Mouse (Mus musculus): ENCODE results near the gene Mybpc3. TPM values are rescaled to one million over a fixed set of nuclear protein-coding genes. Genes with fewer than 3 reads are reported as not detected.

Gene Mybpc3
- not detected for polyA plus RNA-seq (2014; fragmentation: Illumina TruSeq; extraction: RNeasy Lipid Tissue Mini Kit (QIAGEN cat#74804); ENCODE audit: low read depth, low replicate concordance)

DNA sequence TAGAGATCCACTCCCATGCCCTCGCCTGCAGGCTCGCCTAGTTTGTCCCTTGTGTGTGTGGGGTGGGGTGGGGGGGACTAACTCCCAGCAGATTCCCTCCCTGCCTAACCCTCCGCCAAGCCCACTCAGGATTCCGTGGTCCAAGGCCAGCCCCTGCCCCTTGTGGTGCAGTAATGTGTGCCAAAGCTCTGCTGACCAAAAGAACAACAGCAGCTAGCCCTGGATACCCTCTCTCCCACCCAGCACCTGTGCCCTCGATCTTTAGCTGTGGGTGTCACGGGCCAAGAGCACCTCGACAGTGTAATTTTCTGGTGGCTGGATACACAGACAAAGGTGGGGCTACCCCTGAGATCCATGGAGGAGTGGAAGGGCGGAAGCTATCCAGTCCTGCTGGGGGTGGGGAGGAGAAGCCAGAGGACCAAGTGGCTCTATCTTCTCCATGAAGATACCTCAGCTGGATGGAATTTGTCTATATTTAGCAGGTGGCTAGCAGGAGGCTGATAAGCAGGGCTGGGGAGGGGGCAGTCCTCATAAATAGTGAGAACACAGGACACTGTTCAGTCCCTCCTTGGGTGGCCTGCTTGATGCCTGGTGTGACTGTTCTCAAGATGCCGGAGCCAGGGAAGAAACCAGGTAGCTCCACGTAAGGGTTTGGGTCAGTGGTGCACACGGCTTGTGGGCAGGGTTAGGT is at the start of gene Mybpc3:
Mybpc3 (plus strand) TSS at position 560 of the 691 bp plus-strand sequence.

GRCm38 (mm10) chr2:91070076-91070800 is 47.7 kb upstream of the Mybpc3 start, which contains the start of gene Slc39a13:
Gene Slc39a13, minus strand, starts transcription at chr2:91070417.

GRCm38 (mm10) chr2:91081775-91082695 is 35.9 kb upstream of the Mybpc3 start, which contains the start of gene Spi1:
Gene Spi1, plus strand, starts transcription at chr2:91082390.

GRCm38 (mm10) chr2:91183711-91184405 is 65.9 kb downstream of the Mybpc3 start, which contains the start of gene Madd:
Gene Madd, minus strand, starts transcription at chr2:91183837.

Other genes starting within 250 kb of the Mybpc3 start
- not detected for gene C1qtnf4, start 232.3 kb upstream of the Mybpc3 start, polyA plus RNA-seq (2014; fragmentation: Illumina TruSeq; extraction: RNeasy Lipid Tissue Mini Kit (QIAGEN cat#74804); ENCODE audit: low read depth, low replicate concordance)
- 7.8 TPM for gene Kbtbd4, start 213.4 kb upstream of the Mybpc3 start, polyA plus RNA-seq (2014; fragmentation: Illumina TruSeq; extraction: RNeasy Lipid Tissue Mini Kit (QIAGEN cat#74804); ENCODE audit: low read depth, low replicate concordance)
- gene Ndufs3, start 213.3 kb upstream of the Mybpc3 start, polyA plus RNA-seq (2014; fragmentation: Illumina TruSeq; extraction: RNeasy Lipid Tissue Mini Kit (QIAGEN cat#74804); ENCODE audit: low read depth, low replicate concordance) = 208 TPM
- gene Celf1, start 177.8 kb upstream of the Mybpc3 start, polyA plus RNA-seq (2014; fragmentation: Illumina TruSeq; extraction: RNeasy Lipid Tissue Mini Kit (QIAGEN cat#74804); ENCODE audit: low read depth, low replicate concordance) = 53.5 TPM
- not detected for gene Rapsn, start 82.5 kb upstream of the Mybpc3 start, polyA plus RNA-seq (2014; fragmentation: Illumina TruSeq; extraction: RNeasy Lipid Tissue Mini Kit (QIAGEN cat#74804); ENCODE audit: low read depth, low replicate concordance)
- 103 TPM for gene Psmc3, start 64.1 kb upstream of the Mybpc3 start, polyA plus RNA-seq (2014; fragmentation: Illumina TruSeq; extraction: RNeasy Lipid Tissue Mini Kit (QIAGEN cat#74804); ENCODE audit: low read depth, low replicate concordance)
- 2.2 TPM for gene Slc39a13, start 47.7 kb upstream of the Mybpc3 start, polyA plus RNA-seq (2014; fragmentation: Illumina TruSeq; extraction: RNeasy Lipid Tissue Mini Kit (QIAGEN cat#74804); ENCODE audit: low read depth, low replicate concordance)
- 3.3 TPM for gene Spi1, start 35.8 kb upstream of the Mybpc3 start, polyA plus RNA-seq (2014; fragmentation: Illumina TruSeq; extraction: RNeasy Lipid Tissue Mini Kit (QIAGEN cat#74804); ENCODE audit: low read depth, low replicate concordance)
- gene Madd, start 65.7 kb downstream of the Mybpc3 start, polyA plus RNA-seq (2014; fragmentation: Illumina TruSeq; extraction: RNeasy Lipid Tissue Mini Kit (QIAGEN cat#74804); ENCODE audit: low read depth, low replicate concordance) = 3.0 TPM
- gene Nr1h3, start 84.7 kb downstream of the Mybpc3 start, polyA plus RNA-seq (2014; fragmentation: Illumina TruSeq; extraction: RNeasy Lipid Tissue Mini Kit (QIAGEN cat#74804); ENCODE audit: low read depth, low replicate concordance) = 4.6 TPM
- 34.1 TPM for gene Acp2, start 84.7 kb downstream of the Mybpc3 start, polyA plus RNA-seq (2014; fragmentation: Illumina TruSeq; extraction: RNeasy Lipid Tissue Mini Kit (QIAGEN cat#74804); ENCODE audit: low read depth, low replicate concordance)
- 8.6 TPM for gene Ddb2, start 118.8 kb downstream of the Mybpc3 start, polyA plus RNA-seq (2014; fragmentation: Illumina TruSeq; extraction: RNeasy Lipid Tissue Mini Kit (QIAGEN cat#74804); ENCODE audit: low read depth, low replicate concordance)
- 2.7 TPM for gene Pacsin3, start 137.8 kb downstream of the Mybpc3 start, polyA plus RNA-seq (2014; fragmentation: Illumina TruSeq; extraction: RNeasy Lipid Tissue Mini Kit (QIAGEN cat#74804); ENCODE audit: low read depth, low replicate concordance)
- 23.9 TPM for gene Arfgap2, start 146.8 kb downstream of the Mybpc3 start, polyA plus RNA-seq (2014; fragmentation: Illumina TruSeq; extraction: RNeasy Lipid Tissue Mini Kit (QIAGEN cat#74804); ENCODE audit: low read depth, low replicate concordance)